Mouse (Mus musculus) lung, embryonic 16.5 days (tissue): ENCODE measurements around the gene Tas1r2. TPM values are rescaled to one million over a fixed set of nuclear protein-coding genes. Genes with fewer than 3 reads are reported as not detected.
A peak's percentile ranks its signal among the peaks of the same experiment; 100 is the strongest.

Experiments used
- ATAC-seq: fragments of 200-750 bp; cut with Nextera tagmentation; 2 replicates; pipeline ENCODE4 v1.8.0; 2017; ENCODE audit warnings: low read depth, mild to moderate bottlenecking, moderate library complexity
- H3K27ac ChIP-seq: fragments of 300-500 bp; sonication (generic); 2 replicates; pipeline ENCODE4 v1.5.1; 2014; ENCODE audit warnings: mild to moderate bottlenecking, control low read depth, low read length
- H3K27me3 ChIP-seq: fragments of 300-500 bp; sonication (generic); 2 replicates; pipeline ENCODE4 v1.6.1; 2014; ENCODE audit warnings: low read depth, low read length, mixed read lengths; ENCODE audit not compliant: control insufficient read depth, insufficient read depth
- H3K36me3 ChIP-seq: fragments of 300-500 bp; sonication (generic); 2 replicates; pipeline ENCODE4 v1.6.1; 2014; ENCODE audit warnings: low read length; ENCODE audit not compliant: control insufficient read depth, insufficient read depth
- H3K4me1 ChIP-seq: fragments of 300-500 bp; sonication (generic); replicated peaks from 2 replicates; pipeline ENCODE4 v1.6.1; 2014; ENCODE audit warnings: low read length, mixed read lengths; ENCODE audit not compliant: control insufficient read depth, insufficient read depth
- H3K4me2 ChIP-seq: fragments of 300-500 bp; sonication (generic); 2 replicates; pipeline ENCODE4 v1.6.1; 2014; ENCODE audit warnings: low read depth, low read length, control low read depth
- H3K4me3 ChIP-seq: fragments of 300-500 bp; sonication (generic); 2 replicates; pipeline ENCODE4 v1.5.1; 2014; ENCODE audit warnings: mild to moderate bottlenecking, low read length, control low read depth
- H3K9ac ChIP-seq: fragments of 300-500 bp; sonication (generic); 2 replicates; pipeline ENCODE4 v1.6.1; 2014; ENCODE audit warnings: low read length, control low read depth
- H3K9me3 ChIP-seq: fragments of 300-500 bp; sonication (generic); 2 replicates; pipeline ENCODE4 v1.6.1; 2016; ENCODE audit warnings: low read length; ENCODE audit not compliant: control insufficient read depth
- WGBS: fragments of 180-500 bp; shearing (Covaris S2); extraction: QIAGEN DNeasy Blood & Tissue Kit; methylation state at CpG from one replicate; pipeline ENCODE4 v1.1.7; 2014; 5-methylcytosine and 5-hydroxymethylcytosine counted together
- polyA plus RNA-seq: library from polyadenylated mRNA; unstranded; fragments of >200 nt; fragmentation: Nextera tagmentation; extraction: Ambion mirVana; gene quantifications from 2 replicates; pipeline ENCODE4 v1.2.1, GENCODE M21; 2015

Gene Tas1r2
- polyA plus RNA-seq, 1 experiment from 2014 or later = not detected

- no peaks in the 10 kb centered on the region for H3K9me3 ChIP-seq
- H3K27me3 ChIP-seq = no peaks in the 10 kb centered on the region
- no peaks in the 10 kb centered on the region for H3K36me3 ChIP-seq
- WGBS = 71% methylated on average over 10 of the region's 10 CpGs
- no peak overlapping the region for H3K9ac ChIP-seq
- no peak overlapping the region for H3K4me3 ChIP-seq
- ATAC-seq = no peak
- peaks cover 16% of the 10 kb centered on the region for H3K4me1 ChIP-seq
- H3K4me2 ChIP-seq = no peak overlapping the region
- no peak overlapping the region for H3K27ac ChIP-seq
Measured at GRCm38 (mm10) chr4:139632254-139632580, 21.1 kb upstream of the Tas1r2 start.

GRCm38 (mm10) chr4:139636373-139636772 is 17.0 kb upstream of the Tas1r2 start:
- Histone ChIP-seq H3K27me3 (no peaks in the 10 kb centered on the region), H3K4me3 (no peak overlapping the region), H3K27ac (no peak overlapping the region), H3K4me1 (peaks cover 9% of the 10 kb centered on the region), H3K9ac (no peak overlapping the region), H3K4me2 (no peak overlapping the region), H3K9me3 (no peaks in the 10 kb centered on the region), H3K36me3 (no peaks in the 10 kb centered on the region)
- 25% methylated on average over 7 of the region's 7 CpGs for WGBS
- no peak for ATAC-seq

GRCm38 (mm10) chr4:139637847-139638246 is 15.5 kb upstream of the Tas1r2 start:
- no peaks in the 10 kb centered on the region for H3K9me3 ChIP-seq
- no peak overlapping the region for H3K9ac ChIP-seq
- no peak overlapping the region for H3K27ac ChIP-seq
- 84% methylated on average over 9 of the region's 9 CpGs for whole genome bisulfite sequencing
- H3K4me1 ChIP-seq = peaks cover 11% of the 10 kb centered on the region
- H3K4me3 ChIP-seq = no peak overlapping the region
- H3K4me2 ChIP-seq = no peak overlapping the region
- ATAC-seq = no peak
- H3K36me3 ChIP-seq = no peaks in the 10 kb centered on the region
- H3K27me3 ChIP-seq = no peaks in the 10 kb centered on the region; the same call in 1 of the 2 replicates

GRCm38 (mm10) chr4:139638356-139638755 is 15.0 kb upstream of the Tas1r2 start:
- WGBS = 93% methylated on average over 16 of the region's 16 CpGs
- no peak overlapping the region for H3K27ac ChIP-seq
- H3K36me3 ChIP-seq = no peaks in the 10 kb centered on the region
- H3K4me1 ChIP-seq = peaks cover 11% of the 10 kb centered on the region
- H3K27me3 ChIP-seq = no peaks in the 10 kb centered on the region; the same call in 1 of the 2 replicates
- H3K9me3 ChIP-seq = no peaks in the 10 kb centered on the region
- ATAC-seq = no peak
- H3K4me3 ChIP-seq = no peak overlapping the region
- no peak overlapping the region for H3K9ac ChIP-seq
- H3K4me2 ChIP-seq = no peak overlapping the region

- H3K9me3 ChIP-seq = no peaks in the 10 kb centered on the region
- no peaks in the 10 kb centered on the region; the same call in 1 of the 2 replicates for H3K36me3 ChIP-seq
- H3K4me1 ChIP-seq = peaks cover 11% of the 10 kb centered on the region
- H3K4me2 ChIP-seq = no peak overlapping the region
- no peak for ATAC-seq
- H3K9ac ChIP-seq = no peak overlapping the region
- no peak overlapping the region for H3K4me3 ChIP-seq
- H3K27ac ChIP-seq = no peak overlapping the region
- WGBS = 73% methylated on average over 12 of the region's 12 CpGs
- H3K27me3 ChIP-seq = no peaks in the 10 kb centered on the region; the same call in 1 of the 2 replicates
Measured at GRCm38 (mm10) chr4:139639801-139640200, 13.5 kb upstream of the Tas1r2 start.

- Histone ChIP-seq H3K27ac (no peak overlapping the region), H3K4me2 (no peak overlapping the region), H3K9ac (no peak overlapping the region), H3K36me3 (no peaks in the 10 kb centered on the region; the same call in 1 of the 2 replicates), H3K9me3 (no peaks in the 10 kb centered on the region), H3K4me3 (no peak overlapping the region), H3K4me1 (peaks cover 11% of the 10 kb centered on the region), H3K27me3 (no peaks in the 10 kb centered on the region; the same call in 1 of the 2 replicates)
- no peak for ATAC-seq
- 68% methylated on average over 12 of the region's 12 CpGs for WGBS
Measured at GRCm38 (mm10) chr4:139640333-139640732, 13.0 kb upstream of the Tas1r2 start.

GRCm38 (mm10) chr4:139640775-139641174 is 12.6 kb upstream of the Tas1r2 start:
- H3K27ac ChIP-seq = no peak overlapping the region
- H3K4me1 ChIP-seq = peaks cover 11% of the 10 kb centered on the region
- no peaks in the 10 kb centered on the region for H3K9me3 ChIP-seq
- H3K27me3 ChIP-seq = no peaks in the 10 kb centered on the region; the same call in 1 of the 2 replicates
- ATAC-seq = no peak
- H3K4me3 ChIP-seq = no peak overlapping the region
- H3K9ac ChIP-seq = no peak overlapping the region
- H3K4me2 ChIP-seq = no peak overlapping the region
- no peaks in the 10 kb centered on the region; the same call in 1 of the 2 replicates for H3K36me3 ChIP-seq
- 41% methylated on average over 5 of the region's 6 CpGs for WGBS

- peak overlapping the region; percentile 35 for H3K4me3 ChIP-seq
- H3K9me3 ChIP-seq = no peaks in the 10 kb centered on the region
- peak overlapping the region; percentile 43; the same call in 1 of the 2 replicates for H3K27ac ChIP-seq
- 3% methylated on average over 29 of the region's 30 CpGs for WGBS
- peaks cover 11% of the 10 kb centered on the region for H3K4me1 ChIP-seq
- no peaks in the 10 kb centered on the region; the same call in 1 of the 2 replicates for H3K27me3 ChIP-seq
- peak; percentile 67 for ATAC-seq
- H3K36me3 ChIP-seq = peaks cover 5% of the 10 kb centered on the region; the same call in 1 of the 2 replicates
- peak overlapping the region; percentile 44 for H3K9ac ChIP-seq
- H3K4me2 ChIP-seq = peak overlapping the region; percentile 70
Measured at GRCm38 (mm10) chr4:139641829-139642425, 11.4 kb upstream of the Tas1r2 start.

GRCm38 (mm10) chr4:139643972-139644371 is 9.4 kb upstream of the Tas1r2 start:
- no peak for ATAC-seq
- peaks cover 12% of the 10 kb centered on the region for H3K36me3 ChIP-seq
- peaks cover 11% of the 10 kb centered on the region for H3K4me1 ChIP-seq
- no peak overlapping the region for H3K27ac ChIP-seq
- WGBS = 13% methylated on average over 9 of the region's 9 CpGs
- H3K27me3 ChIP-seq = no peaks in the 10 kb centered on the region; the same call in 1 of the 2 replicates
- no peak overlapping the region for H3K4me3 ChIP-seq
- H3K4me2 ChIP-seq = no peak overlapping the region
- no peak overlapping the region for H3K9ac ChIP-seq
- no peaks in the 10 kb centered on the region for H3K9me3 ChIP-seq
